Mouse (Mus musculus): Measurements from ENCODE around the gene Hunk.
A peak's percentile ranks its signal among the peaks of the same experiment; 100 is the strongest.

The Hunk gene

GRCm38 (mm10) chr16:90394761-90395160, 8.9 kb downstream of the Hunk start:
- DNase-seq (ENCODE audit: low spot score in 2 of 2): no peak

DNA sequence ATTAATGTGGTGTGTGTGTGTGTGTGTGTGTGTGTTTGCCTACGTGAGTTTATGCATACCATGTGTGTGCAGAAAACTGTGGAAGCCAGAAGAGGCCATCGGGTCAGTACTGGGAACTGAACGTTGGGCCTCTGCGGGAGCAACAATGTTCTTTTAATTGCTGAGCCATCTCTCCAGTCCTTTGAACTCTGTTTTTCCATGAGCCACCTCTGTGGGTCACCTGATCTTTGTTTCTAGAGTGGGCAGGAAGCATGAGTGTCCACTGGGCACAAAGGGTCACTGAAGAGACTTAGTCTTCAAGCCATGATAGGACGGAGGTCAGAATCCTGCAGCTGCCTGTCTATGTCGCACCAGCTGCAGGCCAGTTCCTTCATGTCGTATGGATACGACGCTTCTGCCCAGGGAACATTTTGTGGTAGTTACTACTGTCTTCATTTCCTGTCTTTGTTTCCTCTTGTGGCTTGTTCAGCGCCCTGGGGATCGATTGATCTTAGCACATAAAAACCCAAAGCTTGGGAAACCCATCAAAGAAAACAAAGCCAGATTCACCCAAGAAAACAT, 10.3 kb downstream of the Hunk start:
- DNase-seq (ENCODE audit: low spot score in 2 of 2): no peak

GRCm38 (mm10) chr16:90396882-90397281, 11.1 kb downstream of the Hunk start:
- no peak for DNase-seq (ENCODE audit: low spot score in 2 of 2)

GRCm38 (mm10) chr16:90400314-90400713, 14.5 kb downstream of the Hunk start:
- no peak for DNase-seq (ENCODE audit: low spot score in 2 of 2)

DNA sequence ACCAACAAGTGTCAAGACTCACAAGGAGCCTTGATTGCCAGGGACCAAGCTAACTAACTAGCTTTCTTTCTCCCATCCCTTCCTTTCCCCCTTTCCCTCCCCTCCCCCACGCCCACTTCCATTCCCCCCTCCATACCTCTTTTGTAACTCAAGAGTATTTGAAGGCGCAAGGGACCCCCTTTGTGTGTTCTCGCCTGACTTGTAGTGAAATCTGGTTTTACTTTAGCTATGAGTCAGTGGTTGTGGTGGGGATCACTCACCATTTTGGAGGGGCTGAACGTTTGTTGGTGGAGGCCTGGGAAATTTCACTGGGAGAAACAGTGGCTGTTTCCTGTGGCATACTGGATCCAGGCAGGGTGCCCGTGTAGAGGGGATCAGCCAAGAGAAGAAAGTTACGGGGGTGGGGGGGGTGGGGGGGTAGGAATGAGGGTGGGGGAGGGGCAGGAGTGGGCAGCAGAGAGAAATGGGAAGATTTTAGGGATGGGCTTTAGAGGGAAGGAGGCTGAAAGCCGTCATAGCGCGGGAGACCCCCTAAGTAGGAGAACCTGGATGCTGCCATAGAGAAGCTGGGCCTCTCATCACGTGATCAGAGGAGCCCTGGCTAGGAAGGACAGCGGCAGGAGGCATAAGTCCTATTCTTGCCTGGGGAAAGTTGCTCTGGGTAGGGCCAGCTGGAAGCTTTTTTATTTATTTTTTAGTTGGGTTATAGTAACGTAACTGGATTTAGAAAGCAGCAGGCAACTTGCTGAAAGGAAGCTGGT, 15.3 kb downstream of the Hunk start:
- DNase-seq (ENCODE audit: low spot score in 2 of 2): no peak

DNA sequence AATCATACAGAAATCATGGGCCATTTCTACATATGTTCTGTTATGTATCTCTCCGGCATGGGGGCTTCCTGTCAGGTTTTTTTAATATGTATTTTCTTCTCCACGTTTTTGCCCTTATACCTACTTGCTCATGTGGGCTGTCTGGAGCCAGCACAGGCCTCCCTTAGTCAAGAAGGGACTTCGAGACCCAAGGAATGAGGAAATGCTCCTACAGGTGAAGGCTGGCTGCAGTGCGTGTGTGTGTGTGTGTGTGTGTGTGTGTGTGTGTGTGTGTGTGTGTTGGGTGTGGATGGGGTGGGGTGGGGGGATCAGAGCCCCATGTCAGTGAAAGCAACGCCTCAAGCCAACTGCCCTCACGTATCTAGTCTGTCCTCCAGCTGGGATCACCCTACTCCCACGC, 16.5 kb downstream of the Hunk start:
- no peak for DNase-seq (ENCODE audit: low spot score in 2 of 2)

DNA sequence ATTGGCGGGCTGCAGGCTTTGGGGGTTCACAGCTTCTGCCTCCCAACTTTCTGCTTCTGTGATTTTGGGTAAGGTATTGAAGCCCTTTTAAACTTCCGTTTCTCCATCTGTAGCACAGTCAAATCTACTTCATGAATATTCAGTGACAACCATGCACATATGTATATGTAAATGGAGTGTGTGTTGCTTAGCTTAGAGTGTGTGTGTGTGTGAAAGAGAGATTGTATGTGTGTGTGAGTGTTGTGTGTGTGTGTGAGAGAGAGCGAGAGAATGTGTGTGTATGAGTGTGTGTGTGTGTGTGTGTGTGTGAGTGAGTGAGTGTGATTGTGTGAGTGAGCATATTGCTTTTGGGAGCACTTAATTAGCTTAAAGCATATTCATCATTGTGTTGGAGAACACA, 19.4 kb downstream of the Hunk start:
- no peak for DNase-seq (ENCODE audit: low spot score in 2 of 2)

DNA sequence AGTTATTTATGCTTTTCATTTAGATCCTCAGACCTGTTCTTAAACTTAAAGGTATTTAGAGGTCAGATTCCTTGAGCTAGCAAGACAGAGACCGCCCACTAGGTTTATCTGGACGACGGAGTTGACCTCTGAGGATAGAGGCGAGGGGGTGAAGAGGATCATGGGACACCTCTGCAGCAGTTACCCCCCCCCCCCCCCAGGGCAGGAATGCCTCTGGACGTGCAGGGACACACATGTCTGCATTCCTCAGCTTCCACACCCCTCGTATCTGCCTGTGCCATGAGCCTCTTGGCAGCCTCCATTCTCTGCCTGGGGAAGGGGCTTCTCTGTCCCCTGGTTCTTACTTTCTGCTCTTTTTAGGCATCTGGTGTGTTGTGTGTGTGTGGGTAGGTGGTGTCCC, 19.8 kb downstream of the Hunk start:
- DNase-seq (ENCODE audit: low spot score in 2 of 2): no peak

DNA sequence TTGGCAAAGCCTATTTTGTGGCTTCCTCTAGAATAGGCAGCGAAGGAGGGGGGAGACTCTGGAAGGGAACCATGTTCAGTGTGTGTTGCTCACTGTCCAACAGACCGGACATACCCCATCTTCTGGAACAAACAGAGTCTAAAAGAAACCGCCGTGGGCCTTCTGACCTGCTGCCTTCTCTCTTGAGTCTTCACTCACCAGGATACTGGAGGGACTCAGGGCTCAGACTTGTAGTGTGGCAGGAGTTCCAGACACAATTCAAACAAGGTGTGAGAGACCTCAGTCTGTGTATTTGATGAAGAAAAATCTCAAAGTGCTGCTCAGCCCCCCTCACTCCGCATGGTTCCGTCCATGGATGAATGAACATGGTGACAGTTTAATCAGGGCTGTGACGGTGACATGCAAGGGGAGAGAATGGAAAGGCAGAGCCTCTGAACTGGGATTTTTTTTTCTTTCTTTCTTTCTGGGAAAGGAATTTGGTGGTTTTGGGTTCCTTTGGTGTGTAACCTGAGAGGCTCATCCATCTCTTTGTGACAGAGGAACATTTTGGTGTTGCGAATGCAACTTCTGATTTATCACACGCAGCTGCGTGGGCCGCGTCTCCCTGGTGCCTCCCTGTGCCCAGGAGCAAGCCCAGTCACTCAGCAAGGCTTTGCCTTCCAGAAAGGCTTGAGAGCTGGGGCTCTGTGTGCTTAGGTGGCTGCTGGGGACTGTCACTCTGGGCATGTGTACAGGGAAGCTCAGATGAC, 21.9 kb downstream of the Hunk start:
- no peak for DNase-seq (ENCODE audit: low spot score in 2 of 2)

GRCm38 (mm10) chr16:90412096-90413082, 26.6 kb downstream of the Hunk start:
- no peak for DNase-seq (ENCODE audit: low spot score in 2 of 2)

- no peak for DNase-seq (ENCODE audit: low spot score in 2 of 2)
Observed at GRCm38 (mm10) chr16:90416621-90417020, 30.8 kb downstream of the Hunk start.

- DNase-seq (ENCODE audit: low spot score in 2 of 2): no peak
Observed at GRCm38 (mm10) chr16:90418661-90419060, 32.8 kb downstream of the Hunk start.

- no peak for DNase-seq (ENCODE audit: low spot score in 2 of 2)
Observed at GRCm38 (mm10) chr16:90421145-90421544, 35.3 kb downstream of the Hunk start.

DNA sequence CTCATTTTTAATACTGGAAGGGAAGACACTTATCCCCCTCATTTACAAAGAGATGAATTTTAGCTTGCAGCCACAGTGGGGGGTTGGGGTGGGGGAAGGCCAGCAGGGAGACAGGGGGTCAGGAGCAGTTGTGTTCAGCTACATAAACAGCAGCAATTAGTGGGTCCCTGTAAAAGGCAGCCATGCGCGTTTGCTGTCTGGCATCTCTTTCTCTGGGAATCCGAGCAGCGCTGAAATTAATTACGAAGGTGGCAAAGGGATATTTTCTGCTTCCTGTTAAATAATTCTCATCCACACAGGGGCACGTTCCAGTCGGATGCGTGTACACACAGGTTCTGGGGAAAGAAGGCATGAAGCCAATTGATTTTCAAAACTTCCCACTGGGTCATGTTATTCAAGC, 35.7 kb downstream of the Hunk start:
- DNase-seq (ENCODE audit: low spot score in 2 of 2): no peak

GRCm38 (mm10) chr16:90422108-90422529, 36.3 kb downstream of the Hunk start:
- peak; percentile 22 to 54 for DNase-seq (ENCODE audit: low spot score in 2 of 2)

GRCm38 (mm10) chr16:90423898-90424297, 38.1 kb downstream of the Hunk start:
- DNase-seq (ENCODE audit: low spot score in 2 of 2): no peak

- DNase-seq (ENCODE audit: low spot score in 2 of 2): no peak
Observed at GRCm38 (mm10) chr16:90424391-90424790, 38.6 kb downstream of the Hunk start.

- no peak for DNase-seq (ENCODE audit: low spot score in 2 of 2)
Observed at GRCm38 (mm10) chr16:90426234-90426633, 40.4 kb downstream of the Hunk start.

DNA sequence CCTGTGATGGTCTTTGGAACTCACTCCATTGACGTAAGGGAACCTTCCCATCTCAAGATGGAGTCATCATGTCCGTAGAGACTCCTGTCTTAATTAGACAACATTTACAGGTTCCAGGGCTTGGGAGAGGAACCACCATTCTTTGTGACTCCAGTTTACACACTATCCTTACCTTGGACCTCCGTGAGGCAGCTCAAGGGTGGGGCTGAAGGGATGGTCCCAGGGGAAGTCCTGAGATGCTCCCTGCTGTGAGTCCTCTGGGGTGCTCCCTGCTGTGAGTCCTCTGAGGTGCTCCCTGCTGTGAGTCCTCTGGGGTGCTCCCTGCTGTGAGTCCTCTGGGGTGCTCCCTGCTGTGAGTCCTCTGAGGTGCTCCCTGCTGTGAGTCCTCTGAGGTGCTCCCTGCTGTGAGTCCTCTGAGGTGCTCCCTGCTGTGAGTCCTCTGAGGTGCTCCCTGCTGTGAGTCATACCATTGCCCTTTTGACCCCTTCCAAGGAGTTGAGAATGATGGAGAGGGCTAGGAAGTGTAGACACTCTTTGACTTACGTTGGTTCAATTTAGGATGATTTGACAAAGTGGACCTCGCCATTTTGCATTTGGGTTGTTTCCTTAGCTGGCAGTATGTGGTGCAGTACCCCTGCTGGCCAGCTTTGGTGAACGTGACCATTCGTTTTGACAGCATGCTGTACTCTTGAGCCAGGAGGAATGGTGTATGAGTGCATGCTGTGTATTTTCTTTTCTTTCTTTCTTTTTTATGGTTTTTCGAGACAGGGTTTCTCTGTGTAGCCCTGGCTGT, 42.2 kb downstream of the Hunk start:
- no peak for DNase-seq (ENCODE audit: low spot score in 2 of 2)

DNA sequence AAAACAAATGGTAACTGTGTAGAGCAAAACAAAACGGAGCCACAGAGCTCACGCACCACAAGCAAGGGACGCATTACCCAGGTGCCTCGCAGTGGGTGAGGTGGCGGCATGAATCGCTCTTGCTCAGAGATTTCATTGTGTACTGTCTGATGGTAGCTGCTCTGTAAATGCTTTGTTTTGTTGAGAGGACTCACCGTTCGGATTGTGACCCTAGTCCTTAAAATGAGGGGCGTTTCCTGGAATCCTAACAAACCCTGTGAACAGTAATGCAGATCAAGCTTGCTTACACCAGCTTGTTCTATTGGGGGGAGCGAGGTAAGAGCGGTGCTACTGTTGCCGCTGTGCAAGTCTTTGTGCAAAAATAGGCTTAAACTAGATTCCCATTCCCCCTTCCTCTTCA, 47.7 kb downstream of the Hunk start:
- no peak for DNase-seq (ENCODE audit: low spot score in 2 of 2)

DNA sequence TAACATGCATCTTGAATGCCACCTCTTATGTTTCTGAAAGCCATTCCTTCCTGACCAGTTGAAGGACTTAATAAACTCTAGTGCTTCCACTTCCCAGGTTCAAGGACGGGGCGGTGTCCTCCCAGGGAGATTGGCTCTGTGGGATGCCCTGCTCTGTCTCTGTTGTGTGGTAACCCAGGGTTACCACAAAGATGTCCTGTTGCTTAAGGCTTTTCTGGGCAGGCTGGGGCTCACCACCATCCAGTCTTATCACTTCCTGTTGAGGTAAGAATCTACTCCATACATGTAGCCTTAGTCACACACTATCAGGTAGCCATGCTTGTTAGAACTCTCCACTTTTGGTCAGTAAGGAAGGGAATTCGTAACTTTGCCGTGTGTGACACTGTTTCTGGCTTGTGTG, 49.4 kb downstream of the Hunk start:
- DNase-seq (ENCODE audit: low spot score in 2 of 2): no peak
